Mouse (Mus musculus) lung, adult 2 months (tissue): Measurements from ENCODE around the gene Irx1.

Experiments
- CTCF ChIP-seq: fragments of 200-500 bp; IDR thresholded peaks from 2 replicates; pipeline ENCODE4 v1.5.1; 2011; ENCODE audit warnings: mild to moderate bottlenecking, low read length, control low read depth; ENCODE audit not compliant: insufficient read depth
- POLR2A ChIP-seq: fragments of 200-500 bp; IDR thresholded peaks from 2 replicates; pipeline ENCODE4 v1.6.1; 2011; ENCODE audit warnings: low read depth, mild to moderate bottlenecking, control low read depth, low read length, borderline replicate concordance; ENCODE audit errors: extremely low read depth

- TF ChIP-seq CTCF (no peak), POLR2A (no peak)
Measured at GRCm38 (mm10) chr13:71957147-71957546, 6.4 kb downstream of the Irx1 start.
